Mouse (Mus musculus) erythroblast, embryonic 14.5 days (primary cell): Measurements from ENCODE around the gene S1pr4.

Source experiments
- GATA1 ChIP-seq: IDR thresholded peaks from 2 replicates; pipeline ENCODE4 v1.6.1; 2012; ENCODE audit warnings: low read length, inconsistent platforms, mixed read lengths
- TAL1 ChIP-seq: IDR thresholded peaks from 3 replicates; pipeline ENCODE4 v1.6.1; 2012; ENCODE audit warnings: low read length, inconsistent platforms, mixed read lengths

DNA sequence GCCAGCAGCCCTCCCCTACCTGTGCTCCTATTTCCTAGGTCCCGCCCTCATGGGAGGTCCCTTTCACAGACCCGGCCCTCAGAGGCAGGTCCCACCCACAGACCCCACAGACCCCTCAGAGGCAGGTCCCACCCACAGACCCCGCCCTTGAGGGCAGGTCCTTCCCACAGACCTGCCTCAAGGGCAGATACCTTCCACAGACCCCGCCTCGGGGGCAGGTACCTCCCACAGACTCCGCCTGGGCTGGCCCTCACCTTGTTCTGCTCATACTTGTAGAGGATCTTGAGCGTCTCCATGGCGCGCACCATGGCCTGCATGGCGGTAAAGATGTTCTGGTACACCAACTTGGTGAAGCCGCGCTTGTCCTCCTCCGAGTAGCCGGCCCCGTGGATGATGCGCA lies 34.9 kb upstream of the S1pr4 start:
- no peak for TF ChIP-seq TAL1
- TF ChIP-seq GATA1 = no peak
